Mouse (Mus musculus) C2C12 (cell line): ENCODE measurements around the gene Lsamp. TPM values are rescaled to one million over a fixed set of nuclear protein-coding genes. Genes with fewer than 3 reads are reported as not detected.

ENCODE experiments used
- H3K27me3 ChIP-seq: one replicate; pipeline ENCODE4 v1.6.1; 2011; ENCODE audit not compliant: control insufficient read depth, insufficient read depth, insufficient read length
- H3K36me3 ChIP-seq: one replicate; pipeline ENCODE4 v1.6.1; 2011; ENCODE audit not compliant: control insufficient read depth, insufficient read depth
- H3K4me3 ChIP-seq: one replicate; pipeline ENCODE4 v1.5.1; 2011; ENCODE audit warnings: mild to moderate bottlenecking, control low read depth; ENCODE audit not compliant: poor library complexity, insufficient read depth, severe bottlenecking
- H3K79me2 ChIP-seq: one replicate; pipeline ENCODE4 v1.6.1; 2011; ENCODE audit not compliant: control insufficient read depth, insufficient read depth
- H3K79me3 ChIP-seq: one replicate; pipeline ENCODE4 v1.6.1; 2011; ENCODE audit warnings: low read depth, control low read depth
- H3ac ChIP-seq: one replicate; pipeline ENCODE3; 2011; ENCODE audit warnings: low read depth; ENCODE audit not compliant: control insufficient read depth, insufficient read length
- CEBPB ChIP-seq: IDR thresholded peaks from one replicate; pipeline ENCODE4 v1.6.1; 2011; ENCODE audit warnings: low read depth, mild to moderate bottlenecking, control low read depth, moderate library complexity
- CTCF ChIP-seq: IDR thresholded peaks from one replicate; pipeline ENCODE4 v1.5.1; 2011; ENCODE audit not compliant: control insufficient read depth, insufficient read depth, insufficient read length
- FOSL1 ChIP-seq: IDR thresholded peaks from one replicate; pipeline ENCODE4 v1.8.0; 2011; ENCODE audit warnings: mild to moderate bottlenecking, low read length; ENCODE audit not compliant: poor library complexity, insufficient read depth, severe bottlenecking
- MAX ChIP-seq: IDR thresholded peaks from one replicate; pipeline ENCODE4 v1.6.1; 2011; ENCODE audit warnings: mild to moderate bottlenecking, control low read depth
- MYOD1 ChIP-seq: IDR thresholded peaks from one replicate; pipeline ENCODE4 v1.6.1; 2011; ENCODE audit warnings: low read depth; ENCODE audit not compliant: control insufficient read depth, insufficient read length
- MYOG ChIP-seq: IDR thresholded peaks from one replicate; pipeline ENCODE4 v1.6.1; 2011; ENCODE audit not compliant: control insufficient read depth, insufficient read length; ENCODE audit errors: extremely low read depth
- USF1 ChIP-seq: IDR thresholded peaks from one replicate; pipeline ENCODE4 v1.6.1; 2011; ENCODE audit warnings: low read depth, mild to moderate bottlenecking, control low read depth, moderate library complexity
- polyA plus RNA-seq: library from polyadenylated mRNA; unstranded; fragments of >200 nt; fragmentation: generic; extraction: Trizol; gene quantifications from one replicate; pipeline ENCODE4 v1.2.1, GENCODE M21; 2012; ENCODE audit warnings: missing spikeins

Gene Lsamp
- polyA plus RNA-seq, 1 experiment = not detected

DNA sequence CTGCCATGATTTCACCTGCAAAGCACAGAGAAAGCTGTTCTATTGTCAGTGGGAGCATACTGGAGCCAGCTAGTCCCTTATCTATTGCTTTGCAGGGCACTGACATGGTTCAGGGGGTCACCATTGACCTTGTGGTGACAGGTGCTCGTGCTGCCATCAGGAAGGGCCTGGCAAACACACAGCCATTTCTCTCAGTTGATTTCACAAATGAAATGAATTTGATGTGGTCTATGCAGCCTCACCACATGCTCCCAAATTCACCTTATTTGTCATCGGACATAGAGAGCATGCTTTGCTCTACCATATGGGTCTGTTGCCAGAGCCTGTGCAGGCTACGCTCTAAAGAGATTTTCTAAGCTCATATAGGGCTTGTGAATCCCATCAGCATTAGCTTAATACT lies 450.1 kb downstream of the Lsamp start:
- H3K27me3 ChIP-seq = no peaks in the 10 kb centered on the region
- no peaks in the 10 kb centered on the region for H3K79me3 ChIP-seq
- H3K79me2 ChIP-seq = no peaks in the 10 kb centered on the region
- no peaks in the 10 kb centered on the region for H3K36me3 ChIP-seq
- no peak overlapping the region for H3ac ChIP-seq
- no peak for TF ChIP-seq MYOG
- no peak for TF ChIP-seq FOSL1
- no peak for TF ChIP-seq USF1
- no peak for TF ChIP-seq CTCF
- TF ChIP-seq MYOD1 = no peak
- no peak for TF ChIP-seq CEBPB
- no peak for TF ChIP-seq MAX
- H3K4me3 ChIP-seq = no peak overlapping the region

DNA sequence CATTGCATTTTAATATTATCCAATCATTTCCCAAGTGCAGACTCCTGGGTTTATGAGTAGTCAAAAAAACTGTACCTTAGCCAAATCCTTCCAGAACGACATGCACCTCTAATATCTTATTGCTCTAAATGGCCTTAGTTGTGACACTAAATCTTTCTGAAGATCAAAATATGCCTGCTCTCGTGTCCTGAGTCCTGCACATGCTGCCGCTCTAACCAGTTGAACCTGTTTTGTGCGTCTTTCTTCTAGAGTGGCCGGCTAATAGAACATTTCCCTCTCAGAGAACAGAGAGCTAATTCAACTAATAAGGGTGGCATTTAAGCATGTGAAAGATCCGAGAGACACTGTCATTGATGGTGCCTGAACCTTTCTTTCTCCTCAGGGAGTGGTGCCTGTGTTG lies 452.3 kb downstream of the Lsamp start:
- no peaks in the 10 kb centered on the region for H3K79me2 ChIP-seq
- H3K79me3 ChIP-seq = no peaks in the 10 kb centered on the region
- TF ChIP-seq FOSL1 = no peak
- no peak for TF ChIP-seq USF1
- TF ChIP-seq MYOG = no peak
- no peak for TF ChIP-seq MYOD1
- no peak for TF ChIP-seq MAX
- no peak for TF ChIP-seq CTCF
- no peak for TF ChIP-seq CEBPB
- no peaks in the 10 kb centered on the region for H3K27me3 ChIP-seq
- H3ac ChIP-seq = no peak overlapping the region
- no peaks in the 10 kb centered on the region for H3K36me3 ChIP-seq
- no peak overlapping the region for H3K4me3 ChIP-seq

- TF ChIP-seq USF1 (no peak), CEBPB (no peak), MAX (no peak), MYOG (no peak), FOSL1 (no peak)
- Histone ChIP-seq H3K4me3 (no peak overlapping the region), H3K79me2 (no peaks in the 10 kb centered on the region), H3K79me3 (no peaks in the 10 kb centered on the region), H3K27me3 (no peaks in the 10 kb centered on the region), H3K36me3 (no peaks in the 10 kb centered on the region), H3ac (no peak overlapping the region)
Measured at GRCm38 (mm10) chr16:40437879-40438278, 453.7 kb downstream of the Lsamp start.

- H3K79me2 ChIP-seq = no peaks in the 10 kb centered on the region
- no peaks in the 10 kb centered on the region for H3K36me3 ChIP-seq
- H3K27me3 ChIP-seq = no peaks in the 10 kb centered on the region
- H3K79me3 ChIP-seq = no peaks in the 10 kb centered on the region
- no peak for TF ChIP-seq MYOG
- no peak for TF ChIP-seq MAX
- no peak for TF ChIP-seq CTCF
- TF ChIP-seq CEBPB = no peak
- TF ChIP-seq MYOD1 = no peak
- no peak for TF ChIP-seq FOSL1
- TF ChIP-seq USF1 = no peak
- no peak overlapping the region for H3ac ChIP-seq
- H3K4me3 ChIP-seq = no peak overlapping the region
Measured at GRCm38 (mm10) chr16:40438876-40439275, 454.7 kb downstream of the Lsamp start.

GRCm38 (mm10) chr16:40446587-40446986 lies 462.4 kb downstream of the Lsamp start:
- H3K36me3 ChIP-seq = no peaks in the 10 kb centered on the region
- TF ChIP-seq USF1 = no peak
- no peak for TF ChIP-seq MYOD1
- no peak for TF ChIP-seq MYOG
- TF ChIP-seq FOSL1 = no peak
- H3K27me3 ChIP-seq = no peaks in the 10 kb centered on the region
- no peak overlapping the region for H3K4me3 ChIP-seq
- H3ac ChIP-seq = no peak overlapping the region
- H3K79me3 ChIP-seq = no peaks in the 10 kb centered on the region
- H3K79me2 ChIP-seq = no peaks in the 10 kb centered on the region

GRCm38 (mm10) chr16:40463411-40464058 lies 479.4 kb downstream of the Lsamp start:
- Histone ChIP-seq H3K27me3 (no peaks in the 10 kb centered on the region), H3ac (no peak overlapping the region), H3K4me3 (no peak overlapping the region), H3K79me2 (no peaks in the 10 kb centered on the region), H3K36me3 (no peaks in the 10 kb centered on the region), H3K79me3 (no peaks in the 10 kb centered on the region)
- TF ChIP-seq CTCF = no peak
- no peak for TF ChIP-seq USF1
- no peak for TF ChIP-seq MYOG
- no peak for TF ChIP-seq MAX
- no peak for TF ChIP-seq MYOD1
